Mouse (Mus musculus) testis, postnatal 14 days (tissue): ENCODE measurements around the gene Ubr4.
"Not testable (repeated sequence)": the region's sequence is repeated elsewhere in the genome, so short reads cannot be mapped to it uniquely, and the experiment has no call there.

Experiments used
- DNase-seq: peaks from one replicate; pipeline ENCODE4 v3.0.0; 2021; ENCODE audit warnings: low spot score

The Ubr4 gene

GRCm38 (mm10) chr4:139488325-139488724 is 135.9 kb downstream of the Ubr4 start:
- DNase-seq, result no peak

GRCm38 (mm10) chr4:139489946-139490345 is 137.5 kb downstream of the Ubr4 start:
- DNase-seq, result no peak

GRCm38 (mm10) chr4:139490413-139491055 is 138.1 kb downstream of the Ubr4 start:
- peak; percentile 69 for DNase-seq

- no peak for DNase-seq
Observed at GRCm38 (mm10) chr4:139491541-139492170, 139.2 kb downstream of the Ubr4 start.

GRCm38 (mm10) chr4:139492258-139492833 is 139.9 kb downstream of the Ubr4 start:
- no peak for DNase-seq

- DNase-seq, result no peak
Observed at GRCm38 (mm10) chr4:139493227-139494025, 141.0 kb downstream of the Ubr4 start.

GRCm38 (mm10) chr4:139500814-139501213 is 148.4 kb downstream of the Ubr4 start:
- no peak for DNase-seq

- DNase-seq, result no peak
Observed at GRCm38 (mm10) chr4:139501702-139502101, 149.3 kb downstream of the Ubr4 start.

GRCm38 (mm10) chr4:139503919-139504318 is 151.5 kb downstream of the Ubr4 start:
- DNase-seq, result no peak

GRCm38 (mm10) chr4:139505716-139506115 is 153.3 kb downstream of the Ubr4 start:
- DNase-seq, result no peak

GRCm38 (mm10) chr4:139506727-139507126 is 154.3 kb downstream of the Ubr4 start:
- no peak for DNase-seq

- DNase-seq, result no peak
Observed at GRCm38 (mm10) chr4:139509069-139509468, 156.7 kb downstream of the Ubr4 start.

- no peak for DNase-seq
Observed at GRCm38 (mm10) chr4:139511557-139511956, 159.1 kb downstream of the Ubr4 start.

GRCm38 (mm10) chr4:139512985-139513384 is 160.6 kb downstream of the Ubr4 start:
- DNase-seq, result no peak

GRCm38 (mm10) chr4:139519221-139519620 is 166.8 kb downstream of the Ubr4 start:
- DNase-seq, result no peak

- no peak for DNase-seq
Observed at GRCm38 (mm10) chr4:139521926-139522325, 169.5 kb downstream of the Ubr4 start.

- DNase-seq, result no peak
Observed at GRCm38 (mm10) chr4:139526475-139526874, 174.1 kb downstream of the Ubr4 start.

- not testable (repeated sequence) for DNase-seq
Observed at GRCm38 (mm10) chr4:139530248-139530647, 177.8 kb downstream of the Ubr4 start, which contains the start of gene Iffo2. Gene Iffo2 (plus strand): TSS chr4:139530548.

GRCm38 (mm10) chr4:139532081-139532480 is 179.7 kb downstream of the Ubr4 start:
- no peak for DNase-seq

GRCm38 (mm10) chr4:139535127-139535695 is 182.8 kb downstream of the Ubr4 start:
- DNase-seq, result no peak

GRCm38 (mm10) chr4:139535719-139536118 is 183.3 kb downstream of the Ubr4 start:
- no peak for DNase-seq

- no peak for DNase-seq
Observed at GRCm38 (mm10) chr4:139536706-139537105, 184.3 kb downstream of the Ubr4 start.
